Mouse (Mus musculus) testis, postnatal 10 days (tissue): ENCODE data around the gene Cacna2d1.

Experiments
- DNase-seq: peaks from one replicate; pipeline ENCODE4 v3.0.0; 2021; ENCODE audit warnings: low spot score

Cacna2d1 gene

GRCm38 (mm10) chr5:16155375-16156284, 221.1 kb downstream of the Cacna2d1 start:
- no peak for DNase-seq

DNA sequence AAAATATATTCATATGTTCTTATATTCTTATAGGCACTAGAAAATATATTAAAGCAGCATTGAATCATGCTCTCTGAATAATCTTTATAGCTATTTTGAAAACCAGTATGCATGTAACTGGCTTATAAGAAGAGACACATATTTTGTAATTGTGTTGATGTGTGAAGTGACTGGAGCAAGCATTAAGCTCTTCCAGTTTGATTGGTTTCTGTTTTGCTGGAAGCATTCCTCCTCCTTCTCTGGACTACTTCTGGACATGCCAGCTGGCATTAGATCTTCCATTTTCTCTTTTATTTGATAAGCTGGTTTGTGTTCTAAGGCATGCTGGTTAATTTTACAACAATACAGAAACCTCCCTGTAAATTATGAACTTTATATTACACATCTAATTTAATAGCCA, 228.8 kb downstream of the Cacna2d1 start:
- DNase-seq, result no peak

- DNase-seq, result no peak
Observed at GRCm38 (mm10) chr5:16166117-16166867, 231.8 kb downstream of the Cacna2d1 start.

DNA sequence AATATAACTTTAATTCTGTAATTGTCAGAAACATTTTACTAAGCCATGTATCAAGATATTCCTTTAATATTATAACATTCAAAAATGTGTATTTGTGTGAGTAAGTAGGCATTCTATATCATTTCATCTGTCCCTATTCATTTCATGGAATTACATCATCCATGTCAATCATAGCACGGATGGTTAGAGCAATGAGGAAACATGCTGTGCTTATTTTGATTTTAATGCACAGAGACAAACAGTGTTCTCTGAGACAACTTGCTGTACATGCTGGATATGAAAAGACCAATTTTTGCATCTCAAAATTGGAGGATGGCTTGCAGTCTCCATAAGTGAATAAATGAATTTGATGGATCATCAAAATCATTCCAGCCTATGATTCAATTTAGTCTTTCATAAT, 232.4 kb downstream of the Cacna2d1 start:
- no peak for DNase-seq

DNA sequence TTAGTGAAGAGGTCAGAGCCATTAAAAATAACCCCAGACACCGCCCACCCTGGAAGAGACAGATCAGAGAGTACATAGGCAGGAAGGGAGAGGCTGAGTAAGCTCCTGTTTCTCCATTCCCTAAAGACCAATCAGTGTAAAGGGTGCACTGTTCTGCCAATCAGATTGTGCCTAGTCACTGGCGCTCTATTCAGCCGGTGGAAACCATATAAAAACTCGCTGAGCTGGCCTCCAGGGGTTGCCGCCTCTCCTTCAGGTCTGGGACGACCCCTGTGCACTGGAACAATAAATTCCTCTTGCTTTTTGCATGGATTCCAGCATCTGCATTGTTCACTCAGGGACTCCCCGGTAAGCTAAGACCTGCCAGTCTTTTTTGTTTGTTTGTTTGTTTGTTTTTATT, 246.6 kb downstream of the Cacna2d1 start:
- DNase-seq, result no peak

DNA sequence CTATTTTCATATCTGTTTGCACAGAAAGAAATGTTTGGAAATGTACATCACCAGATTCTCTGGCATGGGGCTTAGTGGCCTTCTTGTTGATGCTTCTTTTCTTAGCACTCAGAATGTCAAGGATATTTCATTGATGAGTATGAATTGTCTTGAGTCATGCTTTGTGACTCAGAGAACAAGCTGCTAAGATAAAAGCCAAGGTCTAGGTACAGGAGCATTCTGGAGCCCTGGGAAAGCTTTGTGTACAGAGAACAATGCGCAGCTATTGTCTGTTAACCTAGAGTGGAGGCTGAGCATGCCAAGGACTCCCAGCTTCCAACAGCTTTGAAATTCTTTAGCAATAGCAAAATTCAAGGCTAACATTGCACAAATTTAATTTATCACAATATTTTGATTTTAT, 249.6 kb downstream of the Cacna2d1 start:
- DNase-seq, result no peak

DNA sequence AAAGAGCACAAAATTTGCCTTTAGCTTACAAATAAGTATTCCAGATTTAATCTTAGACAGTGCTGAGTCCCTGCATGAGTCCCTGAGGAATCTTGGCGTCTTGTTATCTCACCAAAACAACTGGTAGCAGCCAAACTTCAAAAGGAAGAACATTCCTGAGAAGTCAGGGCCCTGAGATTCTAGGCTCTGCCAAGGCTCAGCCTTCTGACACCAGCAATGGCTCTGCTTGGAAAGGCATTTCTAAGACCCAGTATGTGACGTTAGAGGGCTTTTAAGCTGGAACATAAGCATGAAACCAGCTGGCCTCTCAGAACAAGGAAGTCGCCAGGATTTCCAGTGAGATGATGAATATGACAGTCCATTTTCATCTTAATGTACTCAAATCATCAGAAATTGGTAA, 253.4 kb downstream of the Cacna2d1 start:
- no peak for DNase-seq

GRCm38 (mm10) chr5:16189878-16190277, 255.4 kb downstream of the Cacna2d1 start:
- no peak for DNase-seq

DNA sequence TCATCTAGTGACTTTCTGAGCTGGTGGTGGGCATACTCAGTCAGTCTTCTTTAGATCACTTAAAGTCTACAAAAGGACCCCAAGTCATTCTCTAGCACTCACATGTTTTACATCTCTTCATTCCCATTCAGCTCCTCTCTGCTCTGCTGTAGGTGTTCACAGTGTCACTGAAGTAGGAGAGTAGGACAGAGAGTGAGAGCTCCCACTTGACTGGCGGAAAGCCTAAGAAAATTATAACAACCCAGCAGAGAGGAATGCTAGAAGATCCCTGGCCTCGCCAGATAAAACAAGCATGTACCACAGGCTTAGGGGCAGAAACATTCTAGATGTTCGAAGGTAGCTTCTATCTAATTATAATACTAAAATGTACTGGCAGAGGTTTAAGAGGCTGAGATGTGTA, 256.7 kb downstream of the Cacna2d1 start:
- no peak for DNase-seq

GRCm38 (mm10) chr5:16199816-16200215, 265.3 kb downstream of the Cacna2d1 start:
- DNase-seq, result no peak

DNA sequence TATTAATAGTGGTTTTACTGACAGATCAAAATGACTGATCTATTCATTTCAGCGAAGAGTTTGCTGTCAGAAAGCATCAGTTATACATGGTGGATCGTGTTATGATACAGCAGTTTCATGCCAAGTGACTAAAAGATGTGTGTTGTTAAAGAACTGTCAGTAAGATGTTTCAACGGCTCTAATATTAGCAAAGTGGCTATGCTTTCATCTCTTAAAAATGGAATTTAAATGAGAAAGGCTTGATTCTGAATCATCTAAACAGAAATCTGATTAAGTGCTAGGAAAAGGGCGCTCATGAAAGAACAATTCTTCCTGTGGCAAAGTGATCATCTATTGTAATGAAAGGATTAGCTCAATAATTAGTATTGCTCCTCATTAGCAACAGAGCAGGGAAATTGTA, 287.5 kb downstream of the Cacna2d1 start:
- DNase-seq, result no peak

GRCm38 (mm10) chr5:16225359-16225758, 290.9 kb downstream of the Cacna2d1 start:
- DNase-seq, result no peak

DNA sequence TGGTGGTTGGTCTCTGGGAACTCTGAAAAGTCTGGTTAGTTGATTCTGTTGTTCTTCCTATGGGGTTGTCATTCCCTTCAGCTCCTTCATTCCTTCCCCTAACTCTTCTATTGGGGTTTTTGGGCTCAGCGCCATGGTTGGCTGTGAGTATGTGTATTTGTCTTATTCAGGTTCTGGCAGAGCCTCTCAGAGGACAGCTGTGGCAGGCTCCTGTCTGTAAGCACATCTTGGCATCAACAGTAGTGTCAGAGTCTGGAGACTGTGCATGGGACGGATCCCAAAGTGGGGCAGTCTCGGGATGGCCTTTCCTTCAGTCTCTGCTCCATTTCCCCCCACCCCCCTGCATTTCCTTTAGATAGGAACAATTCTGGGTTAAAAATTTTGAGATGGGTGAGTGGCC, 294.9 kb downstream of the Cacna2d1 start:
- DNase-seq, result no peak

DNA sequence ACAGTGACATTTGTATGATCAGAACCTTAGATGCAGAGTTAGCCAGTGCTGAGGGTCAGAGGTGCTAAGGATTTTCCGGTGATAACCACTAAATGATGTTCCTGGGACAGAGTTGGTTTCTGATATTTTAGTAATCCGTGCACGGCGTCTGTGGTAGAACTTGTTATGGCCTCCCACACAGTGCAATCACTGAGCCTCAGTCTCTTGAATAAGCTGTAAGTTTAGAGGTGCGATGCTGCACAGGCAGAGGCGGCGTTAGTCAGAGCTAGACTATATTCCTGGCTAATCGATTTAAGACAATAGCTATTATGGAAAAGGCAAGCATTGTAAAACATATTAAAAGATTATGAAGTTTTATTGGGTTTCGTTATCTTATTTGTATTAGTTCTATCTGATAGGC, 297.0 kb downstream of the Cacna2d1 start:
- DNase-seq, result no peak

- DNase-seq, result no peak
Observed at GRCm38 (mm10) chr5:16234891-16235290, 300.4 kb downstream of the Cacna2d1 start.

DNA sequence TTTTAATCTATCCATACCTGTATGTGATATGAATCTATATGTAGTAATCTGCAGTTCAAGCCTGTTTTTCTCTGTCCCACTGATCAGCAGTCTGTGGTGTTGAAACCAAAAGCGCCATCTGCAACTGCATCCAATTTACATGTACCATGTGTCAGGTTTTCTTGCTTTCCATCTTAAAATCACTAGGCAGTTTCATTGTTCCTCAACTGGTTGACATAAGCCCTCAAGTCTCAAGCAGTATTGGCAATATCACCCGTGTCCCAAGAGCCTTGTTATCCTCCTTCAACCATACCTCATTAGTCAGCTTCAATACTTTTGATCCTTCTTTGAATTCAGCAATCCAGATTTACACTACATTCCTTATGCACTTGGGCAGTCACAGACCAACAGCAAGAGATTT, 301.4 kb downstream of the Cacna2d1 start:
- no peak for DNase-seq

- DNase-seq, result no peak
Observed at GRCm38 (mm10) chr5:16236608-16237007, 302.1 kb downstream of the Cacna2d1 start.

GRCm38 (mm10) chr5:16237972-16238371, 303.5 kb downstream of the Cacna2d1 start:
- DNase-seq, result peak; percentile 63

GRCm38 (mm10) chr5:16240255-16240654, 305.8 kb downstream of the Cacna2d1 start:
- DNase-seq, result no peak

DNA sequence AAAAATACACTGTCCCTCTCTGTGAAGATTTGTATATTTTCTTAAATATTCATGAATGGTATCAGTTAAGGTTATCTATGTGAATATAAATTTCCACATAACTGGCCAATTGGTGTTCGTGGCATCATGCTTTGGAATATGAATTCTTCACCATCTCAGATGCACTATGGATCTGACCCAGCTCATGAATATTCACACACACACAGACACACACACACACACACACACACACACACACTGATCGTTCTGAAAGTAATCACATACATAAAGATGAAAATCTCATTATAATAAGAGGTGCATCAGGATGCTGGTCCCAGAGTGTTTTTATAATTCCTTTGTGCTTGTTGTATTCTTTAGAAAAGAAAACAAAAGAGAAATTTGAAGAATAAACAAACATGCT, 309.1 kb downstream of the Cacna2d1 start:
- no peak for DNase-seq

DNA sequence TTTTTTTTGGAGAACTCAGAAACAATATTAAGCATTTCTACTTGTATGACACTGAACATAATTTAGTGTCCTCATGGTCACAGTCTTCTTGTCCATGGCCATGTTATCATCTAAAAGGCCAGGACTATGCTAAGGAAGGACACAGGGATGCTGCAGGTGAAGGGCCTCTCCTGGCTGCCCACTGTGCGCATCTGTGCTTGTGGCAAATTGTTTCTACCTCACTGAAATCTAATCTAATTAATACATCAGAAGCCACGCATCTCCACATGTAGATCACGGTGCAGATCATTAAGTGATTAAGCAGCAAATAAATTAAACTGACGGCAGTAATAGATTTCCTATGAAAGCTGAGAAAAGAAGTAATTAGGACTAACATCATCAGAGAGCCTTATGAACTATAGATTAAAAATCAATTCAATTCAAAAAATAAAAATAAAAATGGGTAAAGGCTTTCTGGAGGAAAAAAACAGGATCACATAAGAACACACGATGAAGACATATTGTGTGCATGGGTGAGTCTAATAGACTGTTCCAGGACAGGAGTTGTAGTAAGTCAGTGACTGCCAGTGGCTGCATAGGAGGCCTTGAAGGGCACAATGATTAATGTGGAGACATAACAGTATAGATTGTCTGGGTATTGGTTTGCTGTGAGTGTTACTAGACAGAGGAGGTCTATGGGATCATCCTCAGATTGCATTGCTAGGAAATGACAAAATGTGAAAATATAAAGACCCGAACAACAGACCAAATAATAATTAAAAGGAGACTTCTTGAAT, 318.4 kb downstream of the Cacna2d1 start:
- DNase-seq, result no peak

- no peak for DNase-seq
Observed at GRCm38 (mm10) chr5:16253768-16254167, 319.3 kb downstream of the Cacna2d1 start.

DNA sequence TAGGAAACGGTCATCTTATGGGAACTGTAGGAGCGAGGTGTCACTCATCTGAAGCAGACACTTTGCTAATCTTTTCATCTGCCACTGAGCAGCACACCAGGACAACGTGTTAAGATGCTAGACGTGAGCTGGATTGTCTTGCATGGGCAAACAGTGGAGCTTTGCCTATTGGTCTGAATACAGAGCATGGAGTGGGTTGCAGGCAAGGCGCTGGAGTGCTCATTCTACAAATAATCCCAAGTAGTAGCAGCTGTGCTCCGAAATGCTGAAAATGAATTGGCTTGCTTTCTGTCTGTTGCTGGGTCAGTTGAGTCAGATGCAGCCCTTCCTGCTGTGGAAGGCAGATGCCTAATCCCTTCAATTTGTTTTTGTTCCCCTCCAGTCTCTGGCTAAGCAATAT, 330.9 kb downstream of the Cacna2d1 start:
- DNase-seq, result no peak
